Mouse (Mus musculus) kidney, postnatal 14 days (tissue): ENCODE results near the gene Olfr1061.
"Not testable (repeated sequence)": the region's sequence is repeated elsewhere in the genome, so short reads cannot be mapped to it uniquely, and the experiment has no call there.

Experiments
- DNase-seq: peaks from one replicate; pipeline ENCODE4 v3.0.0; 2022; ENCODE audit warnings: mixed read lengths

Olfr1061 gene

DNA sequence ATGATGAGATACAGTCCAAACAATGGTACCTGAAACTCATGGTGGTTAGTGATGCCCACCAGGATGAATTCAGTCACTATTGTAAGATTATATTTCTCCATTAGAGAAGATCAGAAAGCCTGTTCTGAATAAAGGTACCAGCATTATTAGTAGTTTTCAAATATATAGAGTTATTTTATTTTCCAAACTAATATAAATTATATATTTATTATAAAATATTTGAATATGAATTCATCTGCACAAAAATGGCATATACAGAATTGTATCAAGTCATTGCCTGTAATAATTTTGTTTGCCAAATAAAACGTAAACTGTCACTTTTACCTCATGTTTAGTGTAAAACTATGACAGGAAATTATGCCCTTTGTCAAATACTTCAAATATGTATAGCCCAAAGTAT, at the start of gene Olfr1061:
Gene Olfr1061, minus strand, starts transcription at position 101 of the 400 bp plus-strand sequence.
- DNase-seq = no peak

GRCm38 (mm10) chr2:86460434-86460833, 46.6 kb upstream of the Olfr1061 start:
- no peak for DNase-seq

DNA sequence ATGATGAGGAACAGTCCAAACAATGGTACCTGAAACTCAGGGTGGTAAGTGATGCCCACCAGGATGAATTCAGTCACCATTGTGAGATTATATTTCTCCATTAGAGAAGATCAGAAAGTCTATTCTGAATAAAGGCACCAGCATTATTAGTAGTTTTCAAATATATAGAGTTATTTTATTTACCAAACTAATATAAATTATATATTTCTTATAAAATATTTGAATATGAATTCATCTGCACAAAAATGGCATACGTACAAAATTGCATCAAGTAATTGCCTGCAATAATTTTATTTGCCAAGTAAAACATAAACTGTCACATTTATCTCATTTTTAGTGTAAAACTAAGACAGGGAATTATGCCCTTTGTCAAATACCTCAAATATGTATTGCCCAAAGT, 42.3 kb upstream of the Olfr1061 start, which contains the start of gene Olfr1066:
Gene Olfr1066, minus strand, starts transcription at position 101 of the 400 bp plus-strand sequence.
- DNase-seq = no peak

GRCm38 (mm10) chr2:86450491-86450890, 36.6 kb upstream of the Olfr1061 start, which contains the start of gene Olfr1065:
Gene Olfr1065, minus strand, starts transcription at chr2:86450591.
- not testable (repeated sequence) for DNase-seq

GRCm38 (mm10) chr2:86442101-86442500, 28.3 kb upstream of the Olfr1061 start:
- DNase-seq = not testable (repeated sequence)

DNA sequence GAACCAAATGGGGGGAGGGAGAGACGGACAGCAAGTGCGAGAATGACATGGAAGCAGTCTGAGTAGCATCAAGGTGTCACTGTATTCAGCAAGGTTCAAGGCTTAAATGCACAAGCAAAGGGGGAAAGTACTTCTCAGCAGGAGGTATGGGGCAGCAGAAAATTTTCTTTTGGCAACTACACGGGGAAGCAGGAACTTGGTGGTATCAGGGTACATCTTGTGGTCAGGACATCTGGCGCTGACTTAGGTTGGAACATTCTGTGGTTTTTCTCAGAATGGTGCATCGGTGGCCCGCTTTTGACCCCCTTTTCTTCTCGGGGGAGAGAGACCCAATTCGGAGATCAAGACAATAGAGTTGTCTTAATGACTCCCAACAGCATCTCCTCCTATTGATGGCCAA, 14.7 kb upstream of the Olfr1061 start:
- not testable (repeated sequence) for DNase-seq

DNA sequence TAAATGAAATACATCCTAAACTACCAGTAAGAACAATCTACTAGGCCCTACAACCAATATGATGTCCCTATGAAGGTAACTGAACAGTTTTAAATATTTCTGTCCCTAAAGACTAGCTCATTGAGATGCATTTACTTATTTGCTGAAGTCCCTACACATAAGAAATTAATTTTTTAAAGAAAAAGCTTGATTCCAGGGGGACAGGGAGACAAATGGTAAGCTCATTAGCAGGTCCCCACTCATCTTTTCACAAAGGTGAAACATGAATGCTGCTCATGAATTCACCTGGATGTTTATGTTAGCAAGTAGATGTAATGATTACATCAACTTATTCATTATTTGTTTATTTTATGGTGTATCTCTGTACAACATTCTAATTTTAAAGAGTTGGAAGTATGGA, 12.8 kb upstream of the Olfr1061 start, which contains the start of gene Olfr1062:
Gene Olfr1062, minus strand, starts transcription at position 101 of the 400 bp plus-strand sequence.
- DNase-seq = not testable (repeated sequence)

DNA sequence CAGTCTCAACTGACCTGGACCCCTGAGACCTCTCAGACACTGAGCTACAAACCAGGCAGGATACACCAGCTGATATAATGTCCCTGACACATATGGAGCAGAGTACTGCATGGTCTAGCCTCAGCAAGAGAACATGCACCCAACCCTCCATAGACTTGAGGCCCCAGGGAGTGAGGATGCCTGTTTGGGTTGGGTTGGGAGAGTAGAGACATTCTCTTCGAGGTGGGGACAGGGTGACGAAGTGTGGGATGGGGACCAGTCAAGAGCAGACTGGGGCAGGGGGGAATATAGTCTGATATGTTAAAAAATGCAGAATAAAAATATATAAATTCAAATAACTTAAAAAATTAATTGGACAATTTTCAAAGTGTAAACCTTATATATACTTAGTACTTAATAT, 18.7 kb downstream of the Olfr1061 start:
- no peak for DNase-seq

GRCm38 (mm10) chr2:86388461-86388860, 25.4 kb downstream of the Olfr1061 start, which contains the start of gene Olfr1058:
Gene Olfr1058, minus strand, starts transcription at chr2:86388561.
- not testable (repeated sequence) for DNase-seq

DNA sequence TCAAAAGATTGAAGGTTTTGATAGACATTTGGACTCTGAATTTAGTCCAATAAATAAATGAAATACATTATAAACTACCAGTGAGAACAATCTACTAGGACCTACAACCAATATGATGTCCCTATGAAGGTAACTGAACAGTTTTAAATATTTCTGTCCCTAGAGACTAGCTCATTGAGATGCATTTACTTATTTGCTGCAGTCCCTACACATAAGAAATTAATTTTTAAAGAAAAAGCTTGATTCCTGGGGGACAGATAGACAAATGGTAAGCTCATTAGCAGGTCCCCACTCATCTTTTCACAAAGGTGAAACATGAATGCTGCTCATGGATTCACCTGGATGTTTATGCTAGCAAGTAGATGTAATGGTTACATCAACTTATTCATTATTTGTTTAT, 35.6 kb downstream of the Olfr1061 start, which contains the start of gene Olfr1057:
Gene Olfr1057, minus strand, starts transcription at position 101 of the 400 bp plus-strand sequence.
- no peak for DNase-seq

DNA sequence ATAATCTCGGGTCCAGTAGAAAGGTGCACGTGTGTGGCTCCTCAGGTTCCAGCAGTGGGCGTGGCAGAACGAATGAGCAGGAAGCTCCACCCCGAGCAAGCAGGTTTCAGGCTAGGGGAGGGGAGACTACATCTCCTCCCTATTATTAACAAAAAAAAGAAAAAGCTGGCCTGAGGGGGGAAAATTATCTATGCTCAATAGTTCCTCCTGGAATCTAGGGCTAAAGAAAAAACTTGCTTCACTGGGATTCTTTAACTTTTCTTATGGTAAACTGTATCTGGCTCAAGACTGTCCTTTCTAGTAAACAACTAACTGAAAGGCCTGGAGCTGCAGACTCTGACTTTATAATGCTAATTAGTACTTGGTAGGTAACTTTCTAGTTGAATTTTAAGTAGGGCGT, 47.5 kb downstream of the Olfr1061 start:
- not testable (repeated sequence) for DNase-seq
